Mouse (Mus musculus) ES-Bruce4 (cell line): Measurements from ENCODE around the gene Ube2l3.

Experiments used
- CTCF ChIP-seq: IDR thresholded peaks from one replicate; pipeline ENCODE4 v1.8.1; 2011; ENCODE audit warnings: low read depth, low read length
- EP300 ChIP-seq: IDR thresholded peaks from 2 replicates; pipeline ENCODE4 v1.6.1; 2011; ENCODE audit warnings: low read depth, low read length; ENCODE audit not compliant: insufficient read depth
- POLR2A ChIP-seq: IDR thresholded peaks from one replicate; pipeline ENCODE4 v1.8.1; 2011; ENCODE audit warnings: low read length; ENCODE audit not compliant: insufficient read depth

GRCm38 (mm10) chr16:17124871-17125520, 77.5 kb downstream of the Ube2l3 start, which contains the start of gene 2610318N02Rik:
- no peak for TF ChIP-seq CTCF
- peak; percentile 78 for TF ChIP-seq POLR2A
- no peak for TF ChIP-seq EP300
